Mouse (Mus musculus) 3T3-L1 (cell line): ENCODE data around the gene Sik3.

Experiments
- DNase-seq: peaks from one replicate; pipeline ENCODE4 v3.0.0-alpha.2; 2015; ENCODE audit warnings: low read depth, low spot score

Gene Sik3

DNA sequence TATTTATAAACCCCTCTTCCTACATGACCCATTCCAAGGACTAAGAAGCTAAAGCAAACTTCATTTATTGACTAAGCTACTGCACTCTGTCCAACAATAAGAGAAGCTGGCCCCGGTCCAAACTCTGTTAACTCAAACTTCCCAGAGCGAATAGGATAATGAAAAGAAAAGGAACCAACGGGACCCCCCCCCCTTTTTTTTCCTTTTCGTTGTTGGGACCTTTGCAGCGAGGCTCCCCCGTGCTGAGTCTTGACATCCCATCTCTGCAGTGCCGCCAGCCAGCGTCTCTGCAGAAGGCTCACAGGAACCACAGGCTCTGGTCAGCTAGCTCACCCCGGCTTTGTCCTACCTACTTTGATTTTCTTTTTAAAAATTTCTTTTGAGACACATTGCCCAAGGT, 3.2 kb downstream of the Sik3 start:
- DNase-seq = peak; percentile 23

DNA sequence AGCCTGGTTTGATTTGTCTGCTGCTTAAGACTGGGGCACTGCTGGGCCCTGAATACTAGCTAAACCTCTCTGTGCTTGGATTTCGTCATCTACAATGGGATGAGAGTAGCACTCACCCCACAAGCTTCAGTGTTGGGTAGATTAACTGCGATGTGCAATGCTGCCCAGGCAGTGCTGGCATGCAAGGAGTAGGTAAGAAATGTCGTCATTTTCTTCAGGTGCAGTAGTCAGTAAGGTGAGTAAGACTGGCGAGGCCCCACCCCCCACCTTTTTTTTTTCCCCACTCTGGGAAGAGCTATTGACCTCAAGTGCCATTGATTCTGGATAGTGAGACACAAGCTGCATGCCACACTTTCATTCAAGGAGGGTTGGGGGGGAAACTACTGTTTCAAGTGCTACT, 3.8 kb downstream of the Sik3 start:
- no peak for DNase-seq

DNA sequence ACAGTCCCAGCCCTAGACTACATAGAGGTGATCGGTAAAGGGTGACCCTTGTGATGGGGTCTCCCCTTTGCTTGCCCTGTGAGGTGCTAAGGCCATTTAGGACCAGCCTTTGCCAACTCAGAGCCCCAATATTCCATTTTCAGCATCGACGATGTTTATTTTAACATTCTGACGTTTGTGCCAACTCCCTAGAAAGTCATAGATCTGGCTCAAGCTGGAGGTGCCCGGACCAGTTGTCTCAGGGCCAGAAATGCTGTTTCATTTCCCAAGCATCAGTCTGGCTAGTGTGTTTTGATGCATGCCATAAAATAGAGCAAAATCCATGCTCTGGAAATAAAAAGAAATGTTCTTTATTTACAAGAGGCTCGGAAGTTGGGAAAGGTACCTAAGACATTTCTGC, 5.7 kb downstream of the Sik3 start:
- DNase-seq = no peak

DNA sequence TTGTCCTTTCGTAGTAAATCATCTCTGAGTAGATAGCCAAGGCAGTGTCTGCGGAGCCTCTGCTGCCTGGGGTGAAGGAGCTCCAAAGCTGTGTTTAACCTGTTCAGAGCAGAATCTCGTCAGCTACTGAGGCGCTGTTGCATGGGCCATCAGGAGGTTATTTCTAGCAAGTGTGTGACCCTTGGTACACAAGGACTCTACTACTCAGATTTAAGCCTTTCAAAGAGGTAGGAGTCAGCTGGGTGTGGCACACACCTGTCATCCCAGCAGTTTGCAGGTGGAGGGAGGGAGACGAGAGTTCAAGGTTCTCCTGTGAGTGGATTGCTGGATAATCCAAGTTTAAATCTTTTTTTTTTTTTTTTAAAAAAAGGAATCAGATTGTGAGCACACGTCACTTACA, 7.4 kb downstream of the Sik3 start:
- DNase-seq = no peak

DNA sequence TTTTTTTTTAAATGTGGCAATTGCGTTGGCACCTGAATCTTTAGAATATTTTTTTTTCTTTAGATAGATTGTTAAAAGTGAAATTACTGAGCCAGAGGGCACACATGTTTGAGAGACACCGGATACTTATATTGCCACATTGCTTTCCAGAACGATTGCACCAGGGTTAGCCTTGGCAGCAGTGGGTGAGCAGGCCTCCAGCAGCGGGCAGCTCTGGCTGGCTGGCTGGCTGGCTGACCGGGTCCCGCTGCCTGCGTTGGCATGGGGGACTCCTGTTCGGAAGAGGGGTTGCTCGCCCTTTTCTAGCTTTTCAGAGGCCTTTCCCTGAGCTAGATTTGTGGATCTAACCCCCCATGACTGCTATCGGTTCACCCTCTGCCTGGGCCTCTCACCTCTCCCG, 11.0 kb downstream of the Sik3 start:
- DNase-seq = no peak

DNA sequence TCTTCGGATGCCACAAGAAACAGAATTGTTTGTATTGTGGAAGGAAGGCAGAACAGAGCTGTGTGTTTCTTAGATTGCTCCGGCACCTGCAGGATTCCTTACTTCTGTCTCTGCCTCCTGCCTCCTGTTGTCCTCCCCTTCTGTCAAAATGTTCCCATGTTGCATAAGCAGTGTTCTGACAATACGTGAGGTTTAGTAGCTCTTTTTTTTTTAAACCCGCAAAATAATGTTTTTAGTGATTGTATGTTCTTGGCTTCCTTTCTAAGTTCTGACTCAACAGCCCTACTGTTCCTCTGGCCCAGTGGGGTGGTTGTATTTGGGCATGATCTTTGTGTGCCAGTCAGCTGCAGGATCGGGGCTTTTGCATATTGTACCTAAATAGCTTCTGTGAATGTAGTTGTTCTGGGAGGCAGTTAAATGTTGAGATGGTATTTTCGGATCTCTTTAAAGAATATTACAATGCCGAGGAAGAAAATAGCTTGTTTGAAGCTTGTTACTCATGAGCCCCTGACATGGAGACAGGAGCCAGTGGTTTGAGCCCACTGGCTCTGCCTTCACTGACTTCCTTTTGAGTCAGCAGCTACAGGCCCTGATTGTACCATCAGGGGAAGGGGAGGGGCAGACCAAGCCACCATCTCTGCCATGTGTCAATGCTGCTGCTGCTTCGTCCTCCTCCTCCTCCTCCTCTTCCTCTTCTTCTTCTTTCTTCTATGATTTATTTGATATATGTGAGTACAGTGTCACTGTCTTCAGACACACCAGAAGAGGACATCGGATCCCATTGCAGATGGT, 13.6 kb downstream of the Sik3 start:
- DNase-seq = no peak

DNA sequence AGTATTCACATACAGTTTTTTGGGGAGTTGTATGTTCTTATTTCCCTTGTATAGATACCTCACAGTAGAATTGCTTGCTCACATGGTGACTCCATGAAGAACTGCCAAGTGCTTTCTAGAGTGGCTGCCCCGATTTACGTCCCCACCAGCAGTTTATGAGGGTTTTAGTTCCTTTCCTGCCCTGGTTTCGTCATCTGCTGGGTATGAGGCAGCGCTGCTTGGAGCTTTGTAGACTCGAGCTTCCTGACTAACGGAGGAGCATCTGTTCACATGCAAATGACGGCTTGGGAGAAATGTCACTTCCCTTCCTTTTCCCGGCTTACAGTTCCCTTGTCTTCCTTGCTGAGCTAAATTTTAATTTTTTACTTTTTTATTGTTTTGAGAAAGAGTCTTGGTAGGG, 15.4 kb downstream of the Sik3 start:
- no peak for DNase-seq

DNA sequence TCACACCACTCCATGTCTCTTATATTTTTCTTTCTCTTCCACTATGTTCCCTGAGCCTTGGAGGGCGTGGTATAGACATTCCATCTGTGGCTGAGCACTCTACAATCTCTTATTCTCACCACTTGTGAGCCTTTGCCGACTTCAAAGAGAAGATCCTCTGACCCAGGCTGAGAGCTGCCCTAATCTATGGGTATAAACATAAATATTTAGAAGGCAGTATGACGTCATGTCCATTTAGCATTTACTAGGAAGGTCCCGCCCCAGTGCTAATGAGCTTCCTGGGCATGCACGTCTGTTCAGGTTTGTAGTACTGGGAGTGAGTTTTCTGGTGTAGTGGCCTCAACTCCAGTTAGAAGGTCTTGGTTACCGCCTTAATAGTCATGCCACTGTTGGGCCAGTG, 16.9 kb downstream of the Sik3 start:
- DNase-seq = no peak

DNA sequence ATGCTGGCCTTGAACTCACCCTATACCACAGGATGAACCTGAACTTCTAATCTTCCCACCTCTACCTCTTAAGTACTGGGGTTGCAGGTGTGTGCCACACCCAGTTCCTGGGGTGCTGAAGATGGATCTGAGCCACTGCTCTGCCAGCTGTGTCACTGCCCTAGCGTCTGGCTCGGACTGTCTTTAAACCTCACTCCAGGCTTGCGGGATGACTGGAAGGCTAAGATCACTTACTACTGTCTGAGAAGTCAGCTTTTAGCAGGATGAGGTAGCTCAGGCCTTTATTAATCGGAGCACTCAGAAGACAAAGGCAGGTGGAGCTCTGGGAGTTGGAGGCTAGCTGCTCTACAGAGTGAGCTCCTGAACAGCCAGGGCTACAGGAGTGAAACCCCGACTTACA, 17.6 kb downstream of the Sik3 start:
- no peak for DNase-seq

DNA sequence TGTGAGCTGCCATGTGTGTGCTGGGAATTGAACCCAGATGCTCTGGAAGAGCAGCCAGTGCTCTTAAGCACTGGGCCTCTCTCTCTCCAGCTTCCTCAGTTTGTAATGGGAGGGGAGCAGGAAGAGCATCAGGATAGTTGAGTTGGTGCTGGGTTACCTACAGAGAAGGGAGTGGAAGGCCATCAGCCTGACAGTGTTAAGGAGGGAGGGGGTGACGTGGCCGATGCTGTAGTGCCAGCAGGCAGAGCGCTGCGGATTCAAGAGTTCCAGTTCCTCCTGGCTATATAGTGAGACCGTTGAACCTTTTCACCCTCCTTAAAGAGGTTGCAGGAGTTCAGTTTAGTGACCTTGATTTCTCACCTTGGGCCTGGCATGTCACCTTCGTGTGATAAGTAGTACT, 18.3 kb downstream of the Sik3 start:
- no peak for DNase-seq

DNA sequence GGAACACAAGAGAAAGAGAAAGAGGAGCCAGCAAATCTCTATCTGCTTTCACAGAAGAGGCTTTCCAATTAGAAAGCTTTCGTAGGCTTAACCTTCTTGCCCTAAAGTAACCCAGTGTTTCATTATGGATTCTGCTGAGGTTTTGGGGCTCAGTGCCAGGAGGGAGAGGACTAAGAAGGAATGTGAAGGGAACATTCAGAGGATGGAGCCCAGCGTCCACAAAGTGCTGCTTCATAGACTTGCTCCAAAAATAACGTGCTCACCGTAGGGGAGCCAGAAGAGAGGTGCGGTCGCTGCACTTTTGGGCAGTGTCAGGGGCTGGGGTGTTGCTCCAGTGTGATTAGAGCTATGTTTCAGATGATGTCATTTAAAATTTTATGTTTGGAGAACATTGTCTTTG, 19.6 kb downstream of the Sik3 start:
- DNase-seq = no peak

DNA sequence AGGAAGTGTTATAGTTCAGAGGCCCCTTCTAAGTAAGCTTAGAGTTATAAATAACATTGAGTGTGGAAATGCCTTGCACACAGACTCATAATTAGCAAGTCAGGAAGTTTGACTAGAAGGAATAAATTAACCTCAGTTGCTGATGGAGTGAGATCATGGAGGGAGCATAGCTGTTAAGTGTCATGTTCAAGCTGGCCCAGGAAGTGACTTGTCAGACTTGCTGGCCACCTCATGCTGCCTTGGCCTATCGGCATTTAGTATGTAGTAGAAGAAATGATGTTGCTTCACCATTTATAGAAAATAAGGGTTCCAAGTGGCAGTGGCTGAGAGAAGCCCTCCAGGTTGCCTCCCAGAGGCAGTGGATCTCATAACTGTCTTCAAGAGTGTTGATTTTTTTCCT, 20.4 kb downstream of the Sik3 start:
- no peak for DNase-seq

DNA sequence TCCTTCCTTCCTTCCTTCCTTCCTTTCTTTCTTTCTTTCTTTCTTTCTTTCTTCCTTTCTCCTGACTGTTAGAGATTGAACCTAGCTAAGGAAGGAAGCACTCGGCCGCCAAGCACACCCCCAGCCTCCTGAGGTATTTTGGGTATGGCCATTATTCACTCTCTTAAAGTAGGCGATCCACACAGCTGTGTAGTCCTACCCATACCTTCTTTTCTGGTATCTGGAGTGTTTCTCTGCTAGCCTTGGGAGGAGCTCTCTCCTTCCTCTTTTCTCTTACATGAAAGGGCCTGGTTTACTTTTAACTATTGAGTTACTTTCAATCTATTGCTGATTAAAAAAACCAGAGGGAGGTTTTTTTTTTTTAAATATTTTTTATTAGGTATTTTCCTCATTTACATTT, 21.2 kb downstream of the Sik3 start:
- no peak for DNase-seq

DNA sequence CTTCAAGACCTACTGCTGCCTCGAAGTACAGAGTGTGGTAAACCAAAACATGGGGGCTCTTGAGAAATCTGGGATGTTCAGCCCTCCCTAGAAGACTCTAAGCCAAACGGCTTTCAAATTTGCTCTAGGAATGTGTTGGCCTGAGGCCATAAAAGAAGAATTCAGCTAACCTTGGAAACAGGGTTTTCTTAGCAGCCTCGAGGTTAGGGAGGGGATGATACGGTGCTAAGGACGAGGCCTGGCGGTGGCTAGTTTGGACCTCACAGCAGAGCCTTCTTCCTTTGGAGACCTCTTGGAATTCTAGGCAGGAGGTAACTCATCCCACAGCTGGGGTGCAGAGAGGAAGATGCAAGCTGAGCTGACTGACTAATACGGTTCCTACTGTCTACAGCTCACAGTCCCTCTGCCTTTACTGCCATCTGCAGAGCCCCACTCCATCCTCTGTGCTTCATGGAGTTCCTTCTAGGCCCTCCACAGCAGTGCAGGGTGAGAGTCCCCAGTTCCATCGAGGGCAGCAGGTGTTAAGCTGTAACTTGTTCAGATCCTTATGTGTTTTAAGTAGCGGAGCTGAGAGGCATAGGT, 22.8 kb downstream of the Sik3 start:
- DNase-seq = peak; percentile 56

DNA sequence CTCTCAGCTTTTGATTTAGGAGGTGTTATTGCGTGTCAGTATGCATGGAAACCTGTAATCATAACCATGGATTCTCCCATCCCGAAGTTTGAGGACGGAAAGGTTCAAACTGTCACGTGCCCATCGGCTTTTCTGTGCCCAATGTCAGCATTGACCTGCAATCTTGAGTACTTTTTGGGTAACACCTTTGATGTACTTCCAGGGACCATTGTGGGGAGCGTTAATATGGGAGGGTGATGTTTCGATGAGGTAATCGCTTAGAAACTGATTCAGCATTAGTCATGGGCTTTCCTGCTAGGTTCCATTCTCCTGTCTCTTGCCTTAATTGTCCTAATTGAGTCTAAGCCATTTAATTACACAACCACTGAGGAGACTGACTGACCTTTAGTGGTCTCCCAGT, 24.3 kb downstream of the Sik3 start:
- DNase-seq = no peak

DNA sequence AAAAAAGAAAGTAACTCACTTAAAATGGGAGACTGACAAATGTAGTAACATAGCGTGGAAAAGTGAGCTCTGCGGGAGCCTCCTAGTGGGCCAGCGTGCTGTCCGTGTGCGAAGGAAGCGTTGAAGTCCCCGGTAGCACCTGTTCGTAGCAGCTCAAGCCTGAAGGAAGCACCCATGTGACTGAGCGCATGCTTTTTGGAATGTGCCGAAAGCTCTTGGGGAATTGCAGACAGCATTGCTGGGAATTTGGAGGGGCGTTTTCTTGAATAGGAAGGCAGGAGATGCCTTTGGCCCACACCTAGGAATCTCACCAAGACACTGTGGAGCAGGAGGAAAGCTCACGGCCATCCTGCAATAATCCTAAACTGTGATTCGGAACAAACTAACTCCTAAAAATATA, 26.2 kb downstream of the Sik3 start:
- no peak for DNase-seq

DNA sequence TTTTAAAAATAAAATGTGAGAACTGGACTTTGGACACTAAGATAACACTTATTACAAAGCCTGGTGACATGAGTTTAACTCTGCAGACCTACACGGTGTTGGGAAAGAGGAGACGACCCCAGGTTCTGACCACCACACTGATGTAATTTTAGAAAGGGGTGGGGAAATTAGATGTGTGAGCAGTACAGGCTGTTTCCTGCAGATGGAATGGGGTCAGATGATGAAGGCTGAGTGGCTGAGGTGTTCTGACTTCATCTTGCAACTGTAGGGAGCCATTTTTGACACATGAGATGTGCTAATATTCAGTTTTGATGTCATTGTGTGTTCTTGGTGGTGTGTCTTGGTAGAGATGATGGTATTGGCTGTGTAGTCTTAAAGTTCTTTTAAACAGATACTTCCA, 28.6 kb downstream of the Sik3 start:
- no peak for DNase-seq

DNA sequence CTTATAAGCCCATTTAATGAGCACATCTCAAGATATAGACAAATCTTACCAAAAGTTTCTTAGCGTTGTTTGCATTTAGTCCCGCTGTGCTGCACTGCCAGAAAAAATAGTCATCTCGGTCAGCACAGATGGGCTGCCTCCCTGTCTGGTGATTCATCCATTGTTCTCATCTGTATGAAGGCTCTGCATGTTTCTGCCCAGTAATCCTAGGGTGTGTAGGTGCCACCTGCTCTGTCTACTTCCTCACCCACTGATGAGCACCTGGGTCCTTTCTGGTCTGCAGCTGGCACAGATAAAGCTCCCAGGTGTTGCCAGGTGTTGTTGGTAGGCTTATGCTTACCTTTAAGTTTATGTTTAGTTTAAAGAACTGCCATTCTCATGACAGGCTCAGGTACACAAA, 29.8 kb downstream of the Sik3 start:
- DNase-seq = peak; percentile 55

DNA sequence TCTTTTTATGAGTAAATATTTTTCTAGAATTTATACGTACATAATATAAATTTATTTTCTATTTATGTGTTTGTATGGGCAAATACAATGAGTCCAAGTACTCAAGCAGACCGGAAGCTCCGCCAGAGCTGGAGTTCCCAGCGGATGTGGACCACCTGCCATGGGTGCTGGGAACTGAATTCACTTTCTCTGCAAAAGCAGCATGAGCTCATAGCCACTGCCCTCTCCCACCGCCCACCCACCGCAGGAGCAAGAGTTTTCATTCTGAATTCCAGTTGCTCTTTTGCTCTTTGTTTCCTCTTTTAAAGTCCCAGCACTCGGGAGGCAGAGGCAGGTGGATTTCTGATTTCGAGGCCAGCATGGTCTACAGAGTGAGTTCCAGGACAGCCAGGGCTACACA, 31.0 kb downstream of the Sik3 start:
- DNase-seq = no peak

DNA sequence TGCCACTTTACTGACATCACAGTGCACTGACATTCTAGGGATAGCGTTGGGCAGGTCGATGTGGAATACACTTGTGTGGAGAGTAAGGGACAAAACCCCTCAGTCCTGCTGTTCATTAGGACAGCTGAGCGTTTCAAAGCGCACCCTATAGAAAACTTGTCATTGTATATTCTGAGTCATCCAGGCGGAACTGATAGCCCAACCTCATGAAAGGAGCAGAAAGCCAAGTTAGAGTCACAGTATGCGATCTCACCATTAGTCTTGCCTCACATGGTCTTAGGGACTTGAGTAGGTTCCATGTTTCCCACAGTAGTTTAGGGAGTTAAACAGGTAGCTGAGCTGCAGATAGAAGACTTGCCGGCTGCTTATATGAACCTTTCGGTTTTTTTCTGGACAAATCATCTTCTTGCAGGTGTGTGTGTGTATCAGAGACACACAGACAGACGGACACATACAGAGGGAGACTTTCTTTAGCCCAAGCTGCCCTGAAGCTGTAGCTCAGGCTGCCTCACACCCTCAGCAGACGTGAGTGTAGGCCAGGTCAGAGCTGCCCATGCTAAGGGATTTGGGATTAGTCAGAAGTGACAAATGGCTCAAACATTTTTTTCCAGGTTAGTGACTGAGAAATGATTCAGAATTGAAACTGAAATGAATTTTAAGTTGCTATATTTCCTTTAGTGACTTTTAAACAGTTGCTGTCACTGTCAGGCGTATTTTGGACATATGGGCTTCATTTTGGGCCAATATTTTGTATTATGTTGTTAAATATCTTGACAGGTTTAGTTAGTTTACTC, 34.3 kb downstream of the Sik3 start:
- DNase-seq = peak; percentile 68

DNA sequence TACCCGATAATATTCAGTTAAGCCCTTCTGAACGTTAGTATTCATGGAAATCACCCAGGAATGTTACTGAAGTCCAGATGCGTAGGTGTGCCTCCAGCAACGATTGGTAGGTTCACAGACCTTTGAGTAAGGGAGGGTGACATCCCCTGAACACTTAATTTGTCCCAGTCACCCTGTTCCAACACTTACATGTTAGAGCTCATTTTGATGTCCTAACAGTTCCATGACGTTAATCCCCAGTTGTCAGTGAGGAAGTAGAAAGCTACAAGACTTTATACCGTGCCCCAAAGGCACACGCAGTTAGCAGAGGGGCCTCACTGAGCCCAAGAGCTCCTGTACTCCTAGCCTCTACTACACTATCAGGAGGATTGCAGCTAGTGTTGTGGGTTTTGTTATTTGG, 36.9 kb downstream of the Sik3 start:
- no peak for DNase-seq

DNA sequence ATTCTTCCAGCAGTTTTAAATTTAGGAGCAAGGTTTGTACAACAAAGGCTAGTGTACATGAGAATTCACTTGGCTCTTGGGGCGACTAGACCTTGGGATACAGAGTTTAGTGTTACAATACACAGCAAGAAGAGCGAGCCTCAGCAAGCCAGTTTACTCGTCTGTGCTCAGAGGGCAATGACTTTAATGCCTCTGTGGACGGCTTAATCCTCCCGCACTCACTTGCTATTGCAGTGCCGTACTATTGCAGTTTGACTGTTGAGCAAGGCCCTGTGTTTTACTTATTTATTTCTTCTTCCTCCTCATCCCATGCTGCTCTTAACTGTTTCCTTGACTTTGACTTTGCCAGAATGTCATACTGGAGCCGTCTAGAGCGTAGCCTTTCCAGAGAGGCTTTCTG, 37.6 kb downstream of the Sik3 start:
- DNase-seq = no peak
